Mouse (Mus musculus) cortical plate, adult 2 months (tissue): ENCODE results near the gene Nfil3. TPM values are rescaled to one million over a fixed set of nuclear protein-coding genes. Genes with fewer than 3 reads are reported as not detected.

Source experiments
- H3K27ac ChIP-seq: fragments of 200-500 bp; 2 replicates; pipeline ENCODE4 v1.5.1; 2012; ENCODE audit warnings: low read length, control low read depth, inconsistent platforms; ENCODE audit not compliant: insufficient read depth
- H3K4me1 ChIP-seq: fragments of 200-500 bp; 2 replicates; pipeline ENCODE4 v1.6.1; 2011; ENCODE audit warnings: low read length; ENCODE audit not compliant: control insufficient read depth, insufficient read depth
- H3K4me3 ChIP-seq: fragments of 200-500 bp; 2 replicates; pipeline ENCODE4 v1.5.1; 2011; ENCODE audit warnings: mild to moderate bottlenecking, low read length, control low read depth; ENCODE audit not compliant: insufficient read depth
- CTCF ChIP-seq: fragments of 200-500 bp; IDR thresholded peaks from 2 replicates; pipeline ENCODE4 v1.5.1; 2011; ENCODE audit warnings: mild to moderate bottlenecking, control low read depth, low read length; ENCODE audit not compliant: insufficient read depth; ENCODE audit errors: extremely low read depth
- POLR2A ChIP-seq: fragments of 200-500 bp; IDR thresholded peaks from 2 replicates; pipeline ENCODE4 v1.6.1; 2011; ENCODE audit warnings: mild to moderate bottlenecking, low read length, control low read depth; ENCODE audit not compliant: insufficient read depth; ENCODE audit errors: extremely low read depth
- polyA plus RNA-seq: library from polyadenylated mRNA; depleted of rRNA; stranded (reverse); fragments of >200 nt; gene quantifications from 2 replicates; pipeline ENCODE4 v1.2.3, GENCODE M21; 2012

Gene Nfil3
- polyA plus RNA-seq, 1 experiment = 5.2 TPM

GRCm38 (mm10) chr13:53000481-53000880, 19.6 kb upstream of the Nfil3 start:
- Histone ChIP-seq H3K4me1 (no peaks in the 10 kb centered on the region), H3K4me3 (no peak overlapping the region), H3K27ac (no peak overlapping the region)
- TF ChIP-seq CTCF = no peak

DNA sequence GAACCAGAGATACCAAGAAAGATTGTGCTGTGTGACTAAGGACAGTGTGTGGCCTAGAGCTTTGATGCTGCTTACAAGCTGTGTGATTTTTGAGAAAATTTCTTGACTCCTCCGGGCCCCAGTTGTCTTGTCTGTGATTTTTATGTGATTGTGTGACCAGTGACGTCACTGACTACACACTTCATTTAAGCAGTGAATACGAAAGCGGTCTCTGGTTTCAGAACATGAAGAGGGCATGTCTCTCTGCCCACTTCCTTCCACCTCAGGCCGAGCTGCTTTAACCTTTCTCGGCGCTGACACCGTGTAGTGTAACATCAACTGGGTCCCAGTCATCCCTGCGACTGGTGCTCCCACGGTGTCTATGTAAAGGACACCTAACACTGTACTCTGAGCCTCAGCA, 17.7 kb upstream of the Nfil3 start:
- no peak overlapping the region for H3K27ac ChIP-seq
- H3K4me1 ChIP-seq = no peaks in the 10 kb centered on the region
- H3K4me3 ChIP-seq = no peak overlapping the region
- TF ChIP-seq CTCF (no peak), POLR2A (no peak)

DNA sequence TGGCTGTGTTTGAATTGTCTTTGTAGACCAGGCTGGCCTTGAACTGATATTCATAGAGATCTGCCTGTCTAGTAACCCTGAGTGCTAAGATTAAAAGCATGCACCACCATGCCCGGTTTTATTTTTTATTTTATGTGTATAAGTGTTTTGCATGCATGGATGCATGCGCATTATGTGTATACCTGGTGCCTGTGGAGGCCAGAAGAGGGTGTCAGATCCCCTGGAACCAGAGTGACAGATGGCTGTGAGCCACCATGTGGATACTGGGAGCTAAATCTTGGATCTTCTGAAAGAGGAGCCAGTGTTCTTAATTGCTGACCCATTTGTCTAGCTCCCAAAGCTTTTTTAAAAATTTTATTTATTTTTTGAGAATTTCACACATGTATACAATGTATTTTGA, 16.9 kb upstream of the Nfil3 start:
- H3K4me1 ChIP-seq = no peaks in the 10 kb centered on the region
- TF ChIP-seq POLR2A (no peak), CTCF (no peak)
- no peak overlapping the region for H3K4me3 ChIP-seq
- H3K27ac ChIP-seq = no peak overlapping the region

DNA sequence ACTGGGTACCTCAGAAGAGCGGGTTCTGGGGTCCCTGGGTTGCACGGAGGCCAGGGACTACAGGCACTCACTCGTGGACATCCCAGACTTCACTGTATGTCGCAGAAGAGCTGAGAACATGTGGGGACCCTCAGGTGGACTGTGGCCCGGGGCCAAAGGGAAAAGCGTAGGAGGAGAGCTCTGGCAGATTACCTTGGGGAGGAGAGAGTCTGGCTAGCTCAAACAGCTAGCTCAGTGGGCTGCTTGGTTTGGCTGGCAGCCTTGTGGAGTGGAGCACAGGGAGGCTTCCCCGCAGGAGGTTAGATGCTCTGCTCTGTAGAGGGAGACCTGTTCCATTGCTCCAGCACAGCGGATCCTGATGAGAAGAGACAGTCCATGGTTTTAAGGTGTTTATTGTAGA, 15.3 kb upstream of the Nfil3 start:
- no peak for TF ChIP-seq POLR2A
- TF ChIP-seq CTCF = no peak
- Histone ChIP-seq H3K27ac (no peak overlapping the region), H3K4me1 (no peaks in the 10 kb centered on the region), H3K4me3 (no peak overlapping the region)

- no peaks in the 10 kb centered on the region for H3K4me1 ChIP-seq
- TF ChIP-seq POLR2A (no peak), CTCF (no peak)
- H3K4me3 ChIP-seq = no peak overlapping the region
- H3K27ac ChIP-seq = no peak overlapping the region
Measured at GRCm38 (mm10) chr13:52994197-52994881, 13.5 kb upstream of the Nfil3 start.

GRCm38 (mm10) chr13:52990139-52990538, 9.3 kb upstream of the Nfil3 start:
- H3K4me3 ChIP-seq = no peak overlapping the region
- no peaks in the 10 kb centered on the region for H3K4me1 ChIP-seq
- TF ChIP-seq CTCF (no peak), POLR2A (no peak)
- no peak overlapping the region for H3K27ac ChIP-seq

DNA sequence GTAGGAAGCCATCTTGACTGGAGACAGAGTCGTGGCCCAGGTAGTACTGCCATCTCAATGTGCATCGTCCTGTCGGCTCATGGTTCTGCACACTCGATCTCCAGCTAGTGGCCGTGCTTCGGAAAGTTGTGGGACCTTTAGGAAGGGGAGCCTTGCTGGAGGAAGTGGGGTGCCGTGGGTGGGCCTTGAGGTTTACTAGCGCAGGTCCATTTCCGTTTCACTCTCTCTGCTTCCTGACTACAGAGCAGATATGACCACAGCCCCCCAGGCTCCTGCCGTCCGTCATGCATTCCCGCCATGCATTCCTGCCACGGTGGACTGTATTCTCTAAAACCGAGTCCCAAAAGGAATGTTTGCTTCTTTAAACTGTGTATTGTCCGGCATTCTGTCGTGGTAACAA, 8.1 kb upstream of the Nfil3 start:
- TF ChIP-seq POLR2A = no peak
- TF ChIP-seq CTCF = no peak
- Histone ChIP-seq H3K4me1 (no peaks in the 10 kb centered on the region), H3K27ac (no peak overlapping the region), H3K4me3 (no peak overlapping the region)

GRCm38 (mm10) chr13:52987880-52988279, 7.0 kb upstream of the Nfil3 start:
- Histone ChIP-seq H3K4me3 (no peak overlapping the region), H3K27ac (no peak overlapping the region), H3K4me1 (no peaks in the 10 kb centered on the region)
- TF ChIP-seq CTCF (no peak), POLR2A (no peak)

GRCm38 (mm10) chr13:52986215-52986780, 5.4 kb upstream of the Nfil3 start:
- no peak overlapping the region for H3K27ac ChIP-seq
- no peak overlapping the region for H3K4me3 ChIP-seq
- H3K4me1 ChIP-seq = no peaks in the 10 kb centered on the region
- TF ChIP-seq POLR2A (no peak), CTCF (no peak)

DNA sequence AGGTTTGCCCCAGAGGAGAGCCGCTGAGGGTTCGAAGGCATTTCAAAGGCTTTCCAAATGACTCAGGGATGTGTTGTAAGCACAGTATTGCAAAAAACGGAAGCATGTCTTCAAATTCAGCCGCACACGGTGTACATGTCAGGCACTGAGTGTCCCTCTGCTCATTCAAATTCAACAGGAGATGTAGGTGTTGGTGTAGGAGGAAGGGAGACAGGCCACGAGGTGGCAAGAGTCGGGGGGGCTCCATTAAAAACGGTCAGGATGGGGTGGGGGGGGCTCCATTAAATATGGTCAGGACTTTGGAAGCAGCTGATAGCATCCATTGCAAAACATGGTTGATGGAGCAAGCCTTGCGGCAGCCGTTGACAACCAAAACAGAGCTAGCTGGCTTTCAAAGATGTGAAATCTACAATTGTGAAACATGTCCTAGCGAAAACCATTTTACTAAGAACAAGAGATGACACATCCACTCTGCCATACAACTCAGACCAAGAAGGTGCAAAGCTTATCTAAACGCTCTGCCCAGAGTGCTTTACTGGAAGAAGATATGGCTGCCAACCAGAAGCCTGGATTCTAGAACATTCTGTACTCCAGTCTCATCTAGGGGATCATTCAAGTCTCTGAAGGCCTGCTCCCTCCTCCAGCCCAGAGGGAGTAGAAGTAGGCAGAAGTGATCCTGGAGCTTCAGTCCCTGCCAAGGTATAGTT, 4.8 kb upstream of the Nfil3 start:
- TF ChIP-seq POLR2A (no peak), CTCF (no peak)
- Histone ChIP-seq H3K27ac (no peak overlapping the region), H3K4me1 (no peaks in the 10 kb centered on the region), H3K4me3 (no peak overlapping the region)
